Mouse (Mus musculus) testis, adult 2 months (tissue): Measurements from ENCODE around the gene Gm10320. TPM values are rescaled to one million over a fixed set of nuclear protein-coding genes. Genes with fewer than 3 reads are reported as not detected.

Source experiments
- H3K27ac ChIP-seq: fragments of 200-500 bp; 2 replicates; pipeline ENCODE4 v1.5.1; 2012; ENCODE audit warnings: low read depth, low read length; ENCODE audit not compliant: control insufficient read depth, insufficient read depth
- H3K27me3 ChIP-seq: fragments of 200-500 bp; 2 replicates; pipeline ENCODE4 v1.6.1; 2012; ENCODE audit warnings: mild to moderate bottlenecking, low read length, moderate library complexity; ENCODE audit not compliant: control insufficient read depth, insufficient read depth
- H3K36me3 ChIP-seq: fragments of 200-500 bp; 2 replicates; pipeline ENCODE4 v1.6.1; 2012; ENCODE audit warnings: mild to moderate bottlenecking, low read length; ENCODE audit not compliant: control insufficient read depth, insufficient read depth
- H3K4me1 ChIP-seq: fragments of 200-500 bp; 2 replicates; pipeline ENCODE4 v1.6.1; 2012; ENCODE audit warnings: low read length; ENCODE audit not compliant: control insufficient read depth, insufficient read depth
- H3K4me3 ChIP-seq: fragments of 200-500 bp; 2 replicates; pipeline ENCODE4 v1.5.1; 2012; ENCODE audit warnings: low read depth, mild to moderate bottlenecking, low read length, moderate library complexity, mixed read lengths; ENCODE audit not compliant: control insufficient read depth
- CTCF ChIP-seq: fragments of 200-500 bp; IDR thresholded peaks from 2 replicates; pipeline ENCODE4 v1.5.1; 2012; ENCODE audit warnings: low read depth, mild to moderate bottlenecking, inconsistent platforms, low read length, moderate library complexity; ENCODE audit not compliant: control insufficient read depth, insufficient read depth, insufficient replicate concordance
- POLR2A ChIP-seq: fragments of 200-500 bp; IDR thresholded peaks from 2 replicates; pipeline ENCODE4 v1.6.1; 2012; ENCODE audit warnings: low read depth, mild to moderate bottlenecking, inconsistent platforms, low read length, moderate library complexity; ENCODE audit not compliant: control insufficient read depth
- polyA plus RNA-seq: library from polyadenylated mRNA; depleted of rRNA; stranded (reverse); fragments of >200 nt; gene quantifications from 2 replicates; pipeline ENCODE4 v1.2.3, GENCODE M21; 2012

The Gm10320 gene
- polyA plus RNA-seq, 1 experiment: not detected

DNA sequence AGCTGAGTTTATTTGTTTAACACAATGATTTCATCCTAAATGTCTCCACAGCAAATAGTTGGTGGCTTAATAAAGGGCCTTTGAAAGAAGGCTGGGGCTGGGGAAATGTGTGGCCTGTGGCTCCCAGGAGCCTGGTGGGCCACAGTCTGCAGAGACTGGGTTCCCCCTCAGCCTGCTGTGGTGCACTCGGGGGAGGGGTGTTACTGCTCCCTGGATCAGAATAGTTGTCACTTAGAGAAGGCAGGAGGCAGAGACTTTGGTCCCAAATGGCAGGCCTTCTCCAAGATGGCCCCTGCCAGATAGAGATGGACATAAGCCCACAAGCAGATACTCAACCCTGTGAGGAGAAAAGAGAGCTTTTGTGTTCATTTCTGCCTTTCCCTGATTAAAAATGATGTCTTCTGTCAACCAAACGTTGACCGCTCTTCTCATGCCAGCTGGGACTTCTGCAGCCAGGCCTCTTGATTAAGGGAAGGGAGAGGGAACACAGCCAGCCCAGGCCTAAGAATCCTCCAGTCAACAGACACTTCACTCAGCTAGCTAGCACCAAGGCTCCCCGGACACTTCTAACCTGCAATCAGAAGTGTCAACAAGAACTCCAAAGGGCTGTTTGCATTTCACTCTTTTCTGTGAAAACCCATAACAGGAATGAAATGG, 14.8 kb downstream of the Gm10320 start:
- no peaks in the 10 kb centered on the region for H3K36me3 ChIP-seq
- H3K27me3 ChIP-seq: no peaks in the 10 kb centered on the region
- no peak overlapping the region for H3K27ac ChIP-seq
- no peaks in the 10 kb centered on the region; the same call in 1 of the 2 replicates for H3K4me1 ChIP-seq
- no peak overlapping the region for H3K4me3 ChIP-seq
- no peak for TF ChIP-seq CTCF
- no peak for TF ChIP-seq POLR2A

GRCm38 (mm10) chr13:98476175-98476838, 15.5 kb downstream of the Gm10320 start:
- TF ChIP-seq CTCF (no peak), POLR2A (no peak)
- Histone ChIP-seq H3K27ac (no peak overlapping the region), H3K27me3 (no peaks in the 10 kb centered on the region), H3K36me3 (no peaks in the 10 kb centered on the region), H3K4me1 (no peaks in the 10 kb centered on the region; the same call in 1 of the 2 replicates), H3K4me3 (no peak overlapping the region)

DNA sequence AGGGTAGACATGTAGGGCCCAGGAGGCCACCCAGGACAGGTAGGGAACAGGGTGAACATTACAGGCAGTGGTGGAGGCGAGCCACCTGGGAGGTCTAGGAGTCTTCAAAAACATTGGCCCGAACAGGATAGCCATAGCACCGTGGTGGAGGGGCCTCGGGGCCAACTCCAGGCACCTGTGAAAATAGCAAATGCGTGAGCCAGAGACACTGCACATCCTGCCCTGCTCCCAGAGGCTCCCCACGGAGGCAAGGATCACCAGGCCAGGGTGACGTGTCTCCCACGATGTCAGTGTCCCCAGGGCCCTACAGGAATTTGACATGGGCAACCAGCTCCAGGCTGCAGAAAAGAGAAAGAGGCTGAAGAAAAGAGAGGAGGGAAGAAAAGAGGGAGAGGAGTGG, 16.1 kb downstream of the Gm10320 start:
- Histone ChIP-seq H3K4me1 (no peaks in the 10 kb centered on the region; the same call in 1 of the 2 replicates), H3K27ac (no peak overlapping the region), H3K4me3 (no peak overlapping the region), H3K36me3 (no peaks in the 10 kb centered on the region), H3K27me3 (no peaks in the 10 kb centered on the region)
- no peak for TF ChIP-seq CTCF
- TF ChIP-seq POLR2A: no peak

- H3K27me3 ChIP-seq: no peaks in the 10 kb centered on the region
- no peak overlapping the region for H3K4me3 ChIP-seq
- TF ChIP-seq CTCF: no peak
- no peak for TF ChIP-seq POLR2A
- H3K27ac ChIP-seq: no peak overlapping the region
- no peaks in the 10 kb centered on the region for H3K36me3 ChIP-seq
- H3K4me1 ChIP-seq: no peaks in the 10 kb centered on the region; the same call in 1 of the 2 replicates
Observed at GRCm38 (mm10) chr13:98473034-98473433, 18.8 kb downstream of the Gm10320 start.

DNA sequence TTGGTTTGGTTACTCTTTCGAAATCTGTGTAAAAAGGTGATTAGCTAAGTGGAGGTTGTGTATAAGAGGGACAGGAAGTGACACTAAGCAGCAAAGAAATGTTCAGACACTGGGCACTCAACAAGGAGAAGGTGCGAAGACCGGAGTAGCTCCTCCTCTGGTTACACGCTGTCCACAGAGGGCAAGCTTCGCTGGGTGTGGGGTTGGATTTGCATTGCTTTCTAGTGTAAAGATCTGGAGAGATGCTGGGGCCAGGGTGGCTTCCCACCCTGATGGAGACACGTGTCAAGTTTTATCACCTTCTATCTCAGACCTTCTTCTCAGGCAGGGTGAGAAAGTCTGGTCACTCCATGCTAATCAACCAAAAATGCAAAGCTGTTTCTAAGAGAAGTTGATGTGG, 20.0 kb downstream of the Gm10320 start:
- TF ChIP-seq POLR2A (no peak), CTCF (no peak)

DNA sequence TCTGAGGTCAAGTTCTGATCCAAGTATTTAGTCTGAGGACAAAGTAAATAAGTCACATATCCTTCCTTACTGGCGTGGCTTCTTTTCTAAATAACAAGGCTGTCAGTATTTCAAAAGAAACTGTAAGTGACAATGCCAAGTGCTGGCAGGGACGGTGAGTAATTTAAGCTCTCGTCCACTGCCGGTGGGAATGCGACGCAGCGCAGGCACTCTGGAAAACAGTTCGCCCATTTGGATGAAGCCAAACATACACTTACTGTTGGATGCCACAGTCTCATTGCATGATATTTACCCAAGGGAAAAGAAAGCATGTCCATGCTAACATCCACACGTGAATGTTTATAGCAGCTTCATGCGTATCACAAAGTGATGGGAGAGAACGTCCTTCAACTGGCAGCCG, 21.5 kb downstream of the Gm10320 start:
- no peak overlapping the region for H3K4me3 ChIP-seq
- H3K36me3 ChIP-seq: no peaks in the 10 kb centered on the region
- TF ChIP-seq POLR2A (no peak), CTCF (no peak)
- no peaks in the 10 kb centered on the region for H3K27me3 ChIP-seq
- H3K27ac ChIP-seq: no peak overlapping the region
- H3K4me1 ChIP-seq: no peaks in the 10 kb centered on the region

More for the DNA sequence above, 20.0 kb downstream of the Gm10320 start:
- no peaks in the 10 kb centered on the region for H3K36me3 ChIP-seq
- no peaks in the 10 kb centered on the region for H3K27me3 ChIP-seq
- H3K4me1 ChIP-seq: no peaks in the 10 kb centered on the region; the same call in 1 of the 2 replicates
- H3K4me3 ChIP-seq: no peak overlapping the region
- H3K27ac ChIP-seq: no peak overlapping the region

DNA sequence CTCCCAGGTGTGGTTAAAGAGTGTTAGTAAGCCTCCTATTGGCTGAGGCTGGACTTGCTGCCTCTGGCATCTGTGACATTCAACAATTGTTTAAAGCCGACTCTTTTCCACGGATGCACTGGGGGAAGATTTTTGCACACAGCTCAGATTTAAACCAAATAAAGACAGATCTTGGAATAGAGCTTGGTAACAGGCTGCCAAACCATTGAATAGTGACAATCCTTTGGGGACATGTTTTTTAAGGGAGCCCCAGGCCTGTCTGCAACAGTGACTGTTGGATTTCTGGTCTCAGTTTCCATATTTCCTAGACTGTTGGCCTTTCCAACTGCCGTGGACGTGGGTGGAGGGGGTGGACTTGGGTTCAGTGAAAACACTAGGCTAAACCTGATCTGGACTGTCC, 21.9 kb downstream of the Gm10320 start:
- no peaks in the 10 kb centered on the region for H3K27me3 ChIP-seq
- TF ChIP-seq POLR2A (no peak), CTCF (no peak)
- H3K4me3 ChIP-seq: no peak overlapping the region
- no peaks in the 10 kb centered on the region for H3K4me1 ChIP-seq
- no peak overlapping the region for H3K27ac ChIP-seq
- H3K36me3 ChIP-seq: no peaks in the 10 kb centered on the region
